Mouse (Mus musculus): Measurements from ENCODE around the gene Sbf2. TPM values are rescaled to one million over a fixed set of nuclear protein-coding genes. Genes with fewer than 3 reads are reported as not detected.
A peak's percentile ranks its signal among the peaks of the same experiment; 100 is the strongest.

The Sbf2 gene
- total RNA-seq, 2 experiments from 2014 or later: 2.3 to 3.9 TPM

- ATAC-seq (replicated peaks; ENCODE audit: low FRiP score, poor library complexity, severe bottlenecking): no peak
Observed at GRCm38 (mm10) chr7:110318971-110319519, 295.7 kb downstream of the Sbf2 start.

- no peak for ATAC-seq (replicated peaks; ENCODE audit: low FRiP score, poor library complexity, severe bottlenecking)
Observed at GRCm38 (mm10) chr7:110317412-110317811, 297.3 kb downstream of the Sbf2 start.

- no peak for ATAC-seq (replicated peaks; ENCODE audit: low FRiP score, poor library complexity, severe bottlenecking)
Observed at GRCm38 (mm10) chr7:110315352-110315751, 299.4 kb downstream of the Sbf2 start.

- no peak for ATAC-seq (replicated peaks; ENCODE audit: low FRiP score, poor library complexity, severe bottlenecking)
Observed at GRCm38 (mm10) chr7:110314401-110314890, 300.3 kb downstream of the Sbf2 start.

- no peak for ATAC-seq (replicated peaks; ENCODE audit: low FRiP score, poor library complexity, severe bottlenecking)
Observed at GRCm38 (mm10) chr7:110313392-110314055, 301.2 kb downstream of the Sbf2 start.

GRCm38 (mm10) chr7:110309246-110309645 lies 305.5 kb downstream of the Sbf2 start:
- no peak for ATAC-seq (replicated peaks; ENCODE audit: low FRiP score, poor library complexity, severe bottlenecking)

- no peak for ATAC-seq (replicated peaks; ENCODE audit: low FRiP score, poor library complexity, severe bottlenecking)
Observed at GRCm38 (mm10) chr7:110307741-110308140, 307.0 kb downstream of the Sbf2 start.

- no peak for ATAC-seq (replicated peaks; ENCODE audit: low FRiP score, poor library complexity, severe bottlenecking)
Observed at GRCm38 (mm10) chr7:110306281-110306680, 308.4 kb downstream of the Sbf2 start.

GRCm38 (mm10) chr7:110305486-110305885 lies 309.2 kb downstream of the Sbf2 start:
- ATAC-seq (replicated peaks; ENCODE audit: low FRiP score, poor library complexity, severe bottlenecking): no peak

- ATAC-seq (replicated peaks; ENCODE audit: low FRiP score, poor library complexity, severe bottlenecking): no peak
Observed at GRCm38 (mm10) chr7:110302886-110303285, 311.8 kb downstream of the Sbf2 start.

- no peak for ATAC-seq (replicated peaks; ENCODE audit: low FRiP score, poor library complexity, severe bottlenecking)
Observed at GRCm38 (mm10) chr7:110298739-110299410, 315.8 kb downstream of the Sbf2 start.

GRCm38 (mm10) chr7:110298090-110298489 lies 316.6 kb downstream of the Sbf2 start:
- ATAC-seq (replicated peaks; ENCODE audit: low FRiP score, poor library complexity, severe bottlenecking): no peak

- no peak for ATAC-seq (replicated peaks; ENCODE audit: low FRiP score, poor library complexity, severe bottlenecking)
Observed at GRCm38 (mm10) chr7:110297611-110298010, 317.1 kb downstream of the Sbf2 start.

- ATAC-seq (replicated peaks; ENCODE audit: low FRiP score, poor library complexity, severe bottlenecking): no peak; the same call in 1 of the 2 replicates
Observed at GRCm38 (mm10) chr7:110296889-110297603, 317.7 kb downstream of the Sbf2 start.

- ATAC-seq (replicated peaks; ENCODE audit: low FRiP score, poor library complexity, severe bottlenecking): no peak
Observed at GRCm38 (mm10) chr7:110289647-110290046, 325.1 kb downstream of the Sbf2 start.

GRCm38 (mm10) chr7:110288731-110289191 lies 326.0 kb downstream of the Sbf2 start:
- ATAC-seq (replicated peaks; ENCODE audit: low FRiP score, poor library complexity, severe bottlenecking): no peak

GRCm38 (mm10) chr7:110288191-110288604 lies 326.5 kb downstream of the Sbf2 start:
- ATAC-seq (replicated peaks; ENCODE audit: low FRiP score, poor library complexity, severe bottlenecking): no peak

- ATAC-seq (replicated peaks; ENCODE audit: low FRiP score, poor library complexity, severe bottlenecking): no peak
Observed at GRCm38 (mm10) chr7:110287476-110288071, 327.1 kb downstream of the Sbf2 start.

GRCm38 (mm10) chr7:110286838-110287475 lies 327.8 kb downstream of the Sbf2 start:
- peak; percentile 71 for ATAC-seq (replicated peaks; ENCODE audit: low FRiP score, poor library complexity, severe bottlenecking)

Data from erythroblast, adult 5-6 weeks (primary cell).